Mouse (Mus musculus) thymus, postnatal 25 days (tissue): ENCODE measurements at regions not wholly inside any gene's neighbourhood (a gene's known extent, or its start where the extent isn't known, plus 50 kb on each side); places are given as distances from the start of the nearest gene placed in this dataset.

Source experiments
- DNase-seq: peaks from one replicate; pipeline ENCODE4 v3.0.0; 2022

- DNase-seq, result no peak
These were observed 284.3 kb downstream of the Efnb2 start for GRCm38 (mm10) chr8:8376791-8377190.

DNA sequence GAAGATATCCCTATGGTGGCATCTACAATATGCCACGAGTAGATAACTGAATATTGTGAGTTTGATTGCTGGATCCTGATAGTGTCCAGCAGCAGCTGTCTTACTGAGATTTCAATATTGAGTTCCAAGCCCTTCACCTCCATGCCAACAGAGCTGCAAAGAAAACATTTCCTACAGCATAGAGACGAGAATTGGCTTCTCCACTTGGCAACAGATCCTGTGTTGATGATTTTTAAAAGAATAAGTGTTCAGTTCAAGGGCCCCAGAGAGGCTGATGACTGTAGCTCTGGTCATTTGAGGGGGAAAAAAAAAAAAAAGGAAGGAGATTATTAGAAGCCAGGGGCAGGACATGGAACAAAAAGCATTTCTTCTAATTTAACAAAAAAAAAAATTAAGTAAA, 284.7 kb downstream of the Efnb2 start:
- DNase-seq, result no peak

DNA sequence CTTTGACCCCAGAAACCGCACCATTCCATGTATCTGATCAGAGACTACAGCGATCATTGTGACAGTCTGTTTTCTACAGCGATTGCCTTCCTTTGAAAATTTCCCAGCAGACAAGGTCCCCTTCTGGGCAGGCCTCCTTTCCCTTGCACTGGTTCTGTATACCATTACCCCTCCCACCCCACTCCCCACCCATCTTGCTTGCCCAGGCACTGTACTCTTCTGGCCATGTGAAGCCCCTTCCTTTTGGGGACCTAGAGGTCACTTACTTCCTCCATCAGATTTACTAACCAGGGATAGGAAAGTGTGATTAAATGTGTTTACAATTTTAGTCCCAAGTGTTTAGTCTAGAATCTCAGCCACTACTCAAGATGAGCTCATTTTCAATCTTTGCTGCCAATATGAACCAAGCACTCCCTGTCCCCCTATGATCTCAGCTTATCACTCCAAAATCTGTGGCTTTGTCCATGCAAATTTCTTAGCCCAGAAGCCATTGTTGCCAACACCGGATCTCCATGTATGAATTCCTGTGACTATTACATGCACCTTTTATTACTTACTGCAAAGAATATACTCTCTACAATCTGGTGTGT, 293.7 kb downstream of the Efnb2 start:
- no peak for DNase-seq

- no peak for DNase-seq
These were observed 299.0 kb downstream of the Efnb2 start for GRCm38 (mm10) chr8:8361941-8362537.

DNA sequence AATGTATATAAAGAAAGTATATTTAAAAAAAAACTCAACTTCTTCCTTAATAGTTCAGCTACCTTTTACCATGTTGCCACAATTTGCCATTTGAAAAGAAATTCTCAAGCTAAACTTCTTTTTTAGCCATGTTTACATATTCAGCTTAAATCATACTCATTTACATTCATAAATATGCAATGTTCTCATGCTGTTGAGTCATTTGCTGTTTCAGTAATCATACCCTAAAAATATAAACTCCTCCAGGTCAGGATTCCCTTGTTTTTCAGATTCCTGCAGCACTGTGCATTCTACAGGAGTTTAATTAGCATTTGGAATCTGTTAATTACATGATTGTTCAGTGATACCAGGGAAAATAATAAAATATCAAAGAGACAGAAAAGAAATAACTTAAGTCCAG, 300.5 kb downstream of the Efnb2 start:
- DNase-seq, result no peak

DNA sequence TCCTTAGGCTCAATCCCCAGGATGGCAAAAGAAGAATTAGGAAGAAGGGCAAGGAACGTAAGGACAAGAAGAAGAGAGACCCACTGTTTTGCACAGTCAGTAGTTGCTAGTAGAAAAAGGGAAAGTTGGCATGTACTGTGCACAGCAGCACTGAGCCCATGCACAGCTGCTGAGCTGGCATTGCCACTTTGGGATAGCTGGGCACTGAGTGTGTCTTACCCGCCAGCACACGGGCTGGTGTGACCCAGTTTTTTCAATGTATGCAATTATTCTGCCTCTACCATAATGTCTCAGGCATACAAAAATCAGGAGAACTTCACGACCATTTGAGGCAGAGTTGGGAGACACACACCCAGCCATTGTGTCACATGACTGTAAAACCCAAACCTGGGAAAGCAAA, 306.1 kb downstream of the Efnb2 start:
- DNase-seq, result no peak

DNA sequence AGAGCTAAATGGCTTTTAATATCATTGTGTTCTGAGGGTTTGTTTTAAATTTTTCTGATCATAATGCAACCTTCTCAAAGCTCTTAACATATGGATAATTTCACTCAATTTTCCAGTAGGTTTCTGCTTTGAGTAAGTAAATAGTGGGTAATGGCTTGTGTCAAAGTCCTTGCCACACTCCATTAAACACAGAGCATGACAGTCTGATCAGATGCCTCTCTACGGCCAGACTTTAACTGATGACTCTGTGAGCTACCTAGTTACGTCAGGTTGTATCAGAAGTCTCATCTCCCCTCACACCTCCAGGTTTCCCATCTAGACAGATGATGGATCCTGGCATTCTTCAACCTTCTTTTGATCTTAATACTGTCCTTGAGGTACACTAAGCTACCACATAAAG, 316.4 kb downstream of the Efnb2 start:
- no peak for DNase-seq

DNA sequence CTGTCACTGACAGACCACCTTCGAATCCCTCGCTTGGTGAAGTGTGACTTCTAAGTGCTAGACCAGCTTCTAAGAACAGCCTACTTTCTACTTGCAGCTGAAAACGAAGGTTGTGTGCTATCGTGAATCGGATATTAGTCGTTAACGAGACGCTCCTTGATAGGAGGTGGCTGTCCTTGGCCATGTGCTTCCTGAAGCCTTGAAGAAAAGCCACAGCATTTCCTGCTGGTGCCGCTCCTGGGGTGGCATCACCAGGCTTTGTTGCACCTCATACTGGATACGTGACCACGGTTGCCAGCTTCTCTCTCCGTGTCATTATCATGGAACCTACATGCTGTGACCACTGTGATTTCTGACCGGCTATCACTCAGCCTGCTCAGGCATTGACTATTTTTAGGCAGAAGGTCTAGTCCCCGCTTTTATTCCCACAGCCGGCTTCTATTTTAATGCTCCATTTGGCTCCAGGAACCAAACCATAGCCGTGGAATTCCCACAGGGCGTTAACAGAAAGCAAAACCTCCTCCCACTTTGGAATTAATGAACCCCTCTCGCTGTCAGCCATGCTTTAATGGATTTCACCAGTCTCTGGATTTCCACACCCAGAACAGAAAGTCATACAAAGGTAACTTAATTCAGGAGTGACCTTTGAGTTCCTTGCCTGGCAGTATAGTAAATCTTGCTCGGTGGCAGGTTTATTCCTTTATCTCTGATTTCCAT, 325.6 kb downstream of the Efnb2 start:
- peak; percentile 14 for DNase-seq

GRCm38 (mm10) chr8:8334515-8334914, 326.5 kb downstream of the Efnb2 start:
- DNase-seq, result peak; percentile 33

DNA sequence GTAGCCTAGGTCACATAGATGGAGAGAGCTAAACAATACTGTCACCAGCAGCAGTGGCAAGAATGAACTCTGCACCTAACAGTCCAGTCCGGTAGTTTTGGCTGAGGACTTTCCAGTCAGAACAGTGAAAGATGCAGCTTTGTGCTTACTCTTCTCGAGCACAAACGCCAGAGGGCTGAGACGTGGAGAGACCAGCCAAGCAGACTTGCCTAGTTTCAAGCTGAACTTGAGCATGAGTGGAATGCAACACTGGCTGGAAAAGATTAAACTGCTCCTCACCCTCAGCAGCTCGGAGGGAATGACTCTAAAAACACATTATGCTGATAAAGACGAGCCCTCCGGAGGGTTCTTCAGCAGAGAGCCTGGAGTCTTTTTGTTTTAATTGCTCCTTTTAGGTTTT, 329.8 kb downstream of the Efnb2 start:
- DNase-seq, result no peak

DNA sequence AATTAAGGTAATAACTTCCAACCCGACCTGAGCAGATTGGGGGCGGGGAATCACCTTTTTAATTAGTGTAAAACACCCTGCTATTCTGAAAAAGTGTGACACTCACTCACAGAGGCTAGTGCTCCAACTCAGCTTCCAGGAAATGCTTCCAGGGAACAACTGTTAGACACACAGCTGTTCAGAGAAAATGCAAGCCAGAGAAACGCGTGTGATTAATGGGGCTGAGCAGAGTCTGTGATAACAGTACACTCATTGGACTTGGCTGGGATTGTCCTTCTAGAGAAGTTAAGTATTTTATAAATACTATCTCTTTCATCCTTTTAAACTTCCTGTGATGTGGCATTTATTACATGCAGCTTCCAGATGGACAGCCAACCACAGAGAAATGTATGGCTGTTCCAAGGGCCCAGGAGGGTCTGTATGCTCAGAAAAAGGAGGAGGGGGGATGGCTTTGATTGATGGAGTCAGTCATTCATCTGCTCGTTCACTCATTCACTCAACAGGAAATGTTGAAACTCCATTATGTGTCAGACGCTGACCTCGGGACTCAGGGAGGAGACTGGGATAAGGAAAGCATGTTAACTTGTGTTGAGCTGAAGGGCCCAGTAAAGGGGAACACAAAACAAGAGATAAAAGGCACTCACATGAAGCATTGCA, 332.9 kb downstream of the Efnb2 start:
- no peak for DNase-seq

DNA sequence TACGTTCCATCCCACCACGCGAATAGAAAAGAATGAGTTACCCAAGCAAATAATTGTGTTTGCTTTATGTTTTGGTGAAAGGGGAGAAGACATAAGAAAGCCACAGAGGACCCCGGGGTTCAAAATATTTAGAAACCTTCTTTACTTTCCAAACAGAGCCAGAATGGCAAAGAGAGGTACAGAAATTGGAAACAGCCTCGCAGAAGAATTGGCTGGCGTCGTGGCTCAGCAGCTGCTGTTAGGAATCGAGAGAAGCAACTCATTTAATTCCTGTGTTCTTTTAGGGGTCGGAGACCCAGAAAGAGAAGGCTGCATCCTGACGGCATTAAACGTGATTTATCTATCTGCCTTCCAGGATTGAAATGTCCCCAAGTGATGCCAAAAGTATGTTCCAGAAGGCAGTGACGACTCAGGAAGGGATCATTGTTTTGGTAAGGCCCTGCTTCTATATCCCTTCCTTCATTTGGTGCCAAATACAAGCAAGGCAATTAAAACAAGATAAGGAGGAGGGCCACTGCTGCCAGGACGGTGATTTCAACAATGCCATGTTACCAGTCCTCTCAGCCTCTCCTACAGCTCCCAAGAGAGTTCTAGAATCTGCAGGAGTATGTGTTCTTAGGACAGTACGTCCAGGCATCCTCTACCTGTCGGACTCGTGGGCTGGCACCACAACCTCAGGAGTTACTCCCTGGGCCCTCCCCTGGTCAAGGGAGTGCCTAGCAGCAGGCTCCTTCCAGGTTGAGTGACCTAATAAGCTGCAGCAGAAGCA, 334.8 kb downstream of the Efnb2 start:
- no peak for DNase-seq

GRCm38 (mm10) chr8:8325420-8325819, 335.6 kb downstream of the Efnb2 start:
- DNase-seq, result no peak

DNA sequence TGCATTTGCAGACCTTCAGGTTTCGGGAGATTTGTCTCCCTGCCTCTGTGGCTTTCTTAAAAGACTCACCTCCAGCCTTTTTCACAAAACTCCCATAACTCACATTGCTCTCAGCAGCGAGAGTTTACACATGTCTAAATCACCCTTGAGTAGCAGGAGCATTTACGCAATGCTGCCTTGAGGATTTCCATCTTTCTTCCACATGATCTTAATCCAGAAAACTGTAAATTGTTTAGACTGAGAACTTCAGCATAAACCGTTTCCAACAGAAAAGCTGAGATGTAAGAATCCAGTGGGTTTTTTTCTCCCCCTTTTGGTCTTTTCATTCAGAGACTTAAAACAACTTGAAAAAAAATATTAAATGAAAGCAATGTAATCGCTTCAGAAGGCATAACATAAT, 336.5 kb downstream of the Efnb2 start:
- no peak for DNase-seq

- no peak for DNase-seq
These were observed 352.8 kb downstream of the Efnb2 start for GRCm38 (mm10) chr8:8308253-8308652.

GRCm38 (mm10) chr8:8307487-8307886, 353.6 kb downstream of the Efnb2 start:
- no peak for DNase-seq

DNA sequence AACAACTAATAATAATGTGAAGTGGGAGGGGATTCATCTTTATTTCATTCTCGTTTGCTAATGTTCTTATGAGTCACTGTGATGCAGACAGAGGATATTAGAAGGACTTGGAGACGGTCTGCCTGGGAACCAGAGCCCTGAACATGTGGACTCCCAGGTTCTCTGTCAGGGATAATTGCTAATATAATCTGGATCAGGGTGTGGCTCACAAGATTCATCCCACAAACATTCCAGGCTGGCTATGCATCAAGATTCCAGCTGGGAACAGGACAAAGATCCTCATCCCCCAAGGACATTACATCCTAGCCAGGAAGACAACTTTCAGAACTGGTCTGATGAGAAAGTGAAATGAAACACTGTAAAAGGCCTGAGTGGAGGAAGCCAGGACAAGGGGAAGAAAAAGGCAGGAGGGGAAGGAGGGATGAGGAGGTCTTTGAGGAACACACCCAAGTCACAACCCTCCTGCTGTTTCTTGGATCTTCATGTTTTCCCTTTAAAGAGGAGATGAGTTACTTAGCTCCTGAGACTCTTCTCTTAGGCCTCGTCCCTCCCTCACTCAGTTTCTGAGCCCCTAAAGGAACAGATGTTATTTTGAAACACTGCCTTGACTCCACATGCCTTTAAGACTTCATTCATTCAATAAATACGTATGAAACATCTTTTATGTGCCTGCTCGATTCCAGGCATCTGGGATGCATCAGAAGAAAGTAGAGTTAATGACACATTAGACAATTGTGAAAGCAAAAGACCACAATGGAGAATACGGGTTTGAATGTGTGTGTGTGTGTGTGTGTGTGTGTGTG, 360.9 kb downstream of the Efnb2 start:
- no peak for DNase-seq

DNA sequence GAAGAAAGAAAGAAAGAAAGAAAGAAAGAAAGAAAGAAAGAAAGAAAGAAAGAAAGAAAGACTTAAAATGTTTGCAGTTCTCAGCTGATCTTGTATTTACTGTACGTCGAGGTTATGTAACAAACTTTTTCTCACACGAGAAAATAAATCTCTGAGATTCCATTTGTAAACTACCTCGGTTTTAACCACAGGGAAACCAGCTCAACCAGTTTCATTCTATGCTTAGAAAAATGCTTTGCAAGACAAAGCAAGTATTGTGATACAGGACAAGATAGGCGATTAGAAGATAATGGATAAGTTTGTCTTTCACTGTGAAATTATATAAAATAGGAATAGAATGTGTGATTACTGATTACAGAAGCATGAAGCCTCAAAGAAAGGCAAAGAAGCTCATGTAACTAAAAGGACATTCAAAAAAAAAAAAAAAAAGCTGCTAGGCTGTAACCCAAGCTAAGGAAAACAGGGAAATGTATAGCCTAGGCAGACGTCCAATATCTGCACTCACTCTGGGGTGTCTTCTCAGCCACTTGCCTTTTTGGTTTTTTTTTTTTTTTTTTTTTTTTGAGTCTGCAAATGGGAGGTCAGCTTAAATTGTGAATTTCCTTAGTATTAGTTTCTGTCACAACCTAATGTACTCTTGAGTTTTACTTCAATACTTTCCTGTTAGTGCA, 368.3 kb downstream of the Efnb2 start:
- DNase-seq, result no peak

- no peak for DNase-seq
These were observed 375.2 kb downstream of the Efnb2 start for GRCm38 (mm10) chr8:8285876-8286275.

DNA sequence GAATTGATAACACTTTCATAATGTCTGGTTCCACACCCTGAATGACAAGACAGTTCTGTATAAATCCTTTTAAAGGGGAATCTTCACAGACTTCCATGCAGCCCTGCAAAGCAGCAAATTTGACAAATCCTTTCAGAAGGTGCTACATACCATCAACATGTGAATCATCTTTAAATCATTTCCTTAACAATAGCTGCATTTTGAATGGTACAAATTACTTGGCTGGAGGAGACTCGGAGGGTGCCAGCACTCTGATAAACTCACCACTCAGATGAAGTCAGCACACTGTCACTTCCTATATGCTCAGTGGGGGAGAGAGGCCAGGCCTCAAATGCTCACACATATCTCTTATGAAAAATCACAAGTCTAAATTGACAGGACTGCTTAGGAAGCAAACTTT, 386.1 kb downstream of the Efnb2 start:
- no peak for DNase-seq

GRCm38 (mm10) chr8:8274211-8274641, 386.8 kb downstream of the Efnb2 start:
- DNase-seq, result no peak

DNA sequence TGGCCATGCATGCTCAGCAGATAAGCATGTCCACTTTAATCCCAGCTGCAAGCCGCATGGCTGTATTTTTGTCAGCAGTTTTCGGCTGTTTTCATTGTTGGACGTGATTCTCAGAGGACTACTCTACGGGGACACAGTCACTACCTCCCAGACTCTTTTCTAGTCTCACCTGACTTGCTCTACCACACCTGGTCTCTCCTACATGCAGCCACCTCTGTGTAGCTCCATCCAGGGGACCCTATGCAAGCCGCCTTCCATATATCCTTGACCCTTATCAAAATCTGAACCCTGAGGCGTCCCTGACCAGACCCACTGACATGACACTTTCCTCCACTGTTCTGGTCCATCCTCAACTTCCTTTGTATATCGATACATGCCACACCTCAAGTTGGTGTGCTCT, 402.2 kb downstream of the Efnb2 start:
- no peak for DNase-seq
